In the genomic region with DNA sequence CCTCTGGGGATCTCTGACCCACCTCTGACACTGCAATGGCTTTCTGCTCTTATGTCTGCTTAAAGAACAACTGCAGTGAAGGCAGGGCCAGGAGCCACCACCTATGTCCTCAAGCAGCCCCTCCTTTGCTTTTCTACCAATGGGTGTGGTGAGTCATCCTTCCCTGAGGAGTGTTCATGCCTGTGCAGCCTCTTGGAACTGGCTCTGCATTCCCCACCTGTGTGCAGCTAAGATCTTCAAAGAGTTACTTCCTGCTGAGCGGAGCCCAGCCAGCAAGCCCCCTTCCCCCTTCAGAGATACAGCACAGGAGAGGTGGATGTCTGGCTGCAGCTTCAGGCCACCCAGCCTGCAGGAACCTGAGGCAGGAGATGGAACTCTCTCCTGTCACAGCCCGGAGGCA, we compare ENCODE assay signal across 17 mouse cellular contexts.
DNase-seq lines count a peak whose midpoint lies in the region; ATAC-seq and TF ChIP-seq lines count a peak whose summit lies in the region.
"Had no signal": no experiment of that assay in that cellular context is flagged by ENCODE, and none has a peak within 500 bp of the region (broad histone marks: within the 10 kb centered on the region; RNA-seq: fewer than 3 reads in every experiment).

No protein-coding gene starts in this region.

- no peaks in the 10 kb centered on the region for H3K27me3 ChIP-seq in intestine, embryonic 14.5 days (replicated peaks; ENCODE audit: control insufficient read depth, insufficient read depth, low read length)
- no peaks in the 10 kb centered on the region for H3K27me3 ChIP-seq in intestine, embryonic 16.5 days (replicated peaks; ENCODE audit: control insufficient read depth, insufficient read depth, low read length)
- no peaks in the 10 kb centered on the region for H3K27me3 ChIP-seq in lung, embryonic 16.5 days (ENCODE audit: control insufficient read depth, insufficient read depth, low read depth, low read length)
- H3K27me3 ChIP-seq in limb, embryonic 15.5 days = no peaks in the 10 kb centered on the region
- H3K27me3 ChIP-seq in forebrain, postnatal 0 days (ENCODE audit: insufficient read depth, low read length) = no peaks in the 10 kb centered on the region

- no peak overlapping the region for H3K27ac ChIP-seq in intestine, embryonic 14.5 days (ENCODE audit: low read depth)
- no peak overlapping the region for H3K27ac ChIP-seq in intestine, embryonic 16.5 days (ENCODE audit: low read length)
- no peak overlapping the region for H3K27ac ChIP-seq in lung, embryonic 16.5 days (ENCODE audit: low read length)
- H3K27ac ChIP-seq in limb, embryonic 15.5 days = no peak overlapping the region
- no peak overlapping the region for H3K27ac ChIP-seq in forebrain, postnatal 0 days (ENCODE audit: low read depth, low read length)
- H3K27ac ChIP-seq: hindbrain, embryonic 12.5 days; macrophage; midbrain, embryonic 13.5 days had no signal

- H3K4me1 ChIP-seq in intestine, embryonic 14.5 days (replicated peaks; ENCODE audit: control insufficient read depth, insufficient read depth, low read length) = no peaks in the 10 kb centered on the region
- H3K4me1 ChIP-seq in intestine, embryonic 16.5 days (ENCODE audit: control insufficient read depth, insufficient read depth, low read length) = peaks cover 6% of the 10 kb centered on the region; the same call in 1 of the 2 replicates
- no peaks in the 10 kb centered on the region; the same call in 1 of the 2 replicates for H3K4me1 ChIP-seq in lung, embryonic 16.5 days (replicated peaks; ENCODE audit: control insufficient read depth, insufficient read depth, low read length)
- H3K4me1 ChIP-seq in limb, embryonic 15.5 days = 0 out of 2 replicates have a peak, but pooled peaks cover 10% of the 10 kb centered on the region
- H3K4me1 ChIP-seq in forebrain, postnatal 0 days (ENCODE audit: insufficient read depth) = peaks cover 10% of the 10 kb centered on the region

- no peak overlapping the region for H3K4me3 ChIP-seq in intestine, embryonic 14.5 days (ENCODE audit: low read depth, low read length)
- no peak overlapping the region for H3K4me3 ChIP-seq in intestine, embryonic 16.5 days (ENCODE audit: low read length)
- no peak overlapping the region for H3K4me3 ChIP-seq in lung, embryonic 16.5 days (ENCODE audit: low read length)
- H3K4me3 ChIP-seq in limb, embryonic 15.5 days = no peak overlapping the region
- H3K4me3 ChIP-seq in forebrain, postnatal 0 days (ENCODE audit: low read depth, low read length) = no peak overlapping the region
- H3K4me3 ChIP-seq: hindbrain, embryonic 12.5 days; midbrain, embryonic 13.5 days had no signal

- H3K9ac ChIP-seq in intestine, embryonic 14.5 days (ENCODE audit: low read length) = no peak overlapping the region
- H3K9ac ChIP-seq in intestine, embryonic 16.5 days (ENCODE audit: low read depth, low read length) = no peak overlapping the region
- H3K9ac ChIP-seq in lung, embryonic 16.5 days (ENCODE audit: low read length) = no peak overlapping the region
- no peak overlapping the region for H3K9ac ChIP-seq in limb, embryonic 15.5 days
- H3K9ac ChIP-seq in forebrain, postnatal 0 days = no peak overlapping the region
- H3K9ac ChIP-seq: hindbrain, embryonic 12.5 days; midbrain, embryonic 13.5 days had no signal

- 32% methylated on average over 2 of the region's 2 CpGs for WGBS in intestine, embryonic 14.5 days
- WGBS in intestine, embryonic 16.5 days = 38% methylated on average over 2 of the region's 2 CpGs
- WGBS in lung, embryonic 16.5 days = 31% methylated on average over 2 of the region's 2 CpGs
- 26% methylated on average over 2 of the region's 2 CpGs for WGBS in limb, embryonic 15.5 days
- 70% methylated on average over 2 of the region's 2 CpGs for WGBS in forebrain, postnatal 0 days

- no peaks in the 10 kb centered on the region for H3K9me3 ChIP-seq in intestine, embryonic 14.5 days (ENCODE audit: control insufficient read depth, low read length)
- no peaks in the 10 kb centered on the region for H3K9me3 ChIP-seq in intestine, embryonic 16.5 days (ENCODE audit: control insufficient read depth, low read length)
- H3K9me3 ChIP-seq in lung, embryonic 16.5 days (ENCODE audit: control insufficient read depth, low read length) = no peaks in the 10 kb centered on the region
- H3K9me3 ChIP-seq in limb, embryonic 15.5 days = no peaks in the 10 kb centered on the region
- H3K9me3 ChIP-seq in forebrain, postnatal 0 days (ENCODE audit: low read length) = no peaks in the 10 kb centered on the region
- H3K9me3 ChIP-seq: hindbrain, embryonic 12.5 days; midbrain, embryonic 13.5 days had no signal

- DNase-seq in intestine, embryonic 14.5 days (ENCODE audit: low spot score) = no peak
- DNase-seq in lung, adult 18-20 months = no peak
- DNase-seq in NIH3T3 (ENCODE audit: low read depth) = peak; percentile 10
- no peak for DNase-seq in forebrain, postnatal 0 days
- no peak for DNase-seq in adrenal gland, postnatal 36 days
- DNase-seq: cerebellum, adult 11-12 months; heart, adult 11 months; kidney, adult 18-20 months; layer of hippocampus, adult 9-11 months had no signal

- TF ChIP-seq CTCF in forebrain, postnatal 0 days (IDR thresholded peaks at IDR 0.05; ENCODE audit: low read depth) = no peak

- H3K4me2 ChIP-seq in intestine, embryonic 14.5 days (ENCODE audit: low read length) = no peak overlapping the region
- H3K4me2 ChIP-seq in intestine, embryonic 16.5 days (ENCODE audit: low read depth, low read length) = no peak overlapping the region
- H3K4me2 ChIP-seq in lung, embryonic 16.5 days (ENCODE audit: low read depth, low read length) = no peak overlapping the region
- no peak overlapping the region for H3K4me2 ChIP-seq in limb, embryonic 15.5 days
- no peak overlapping the region for H3K4me2 ChIP-seq in forebrain, postnatal 0 days (ENCODE audit: low read depth)
- H3K4me2 ChIP-seq: hindbrain, embryonic 12.5 days; liver, embryonic 11.5 days; midbrain, embryonic 13.5 days had no signal

- no peaks in the 10 kb centered on the region for H3K36me3 ChIP-seq in intestine, embryonic 14.5 days (ENCODE audit: control insufficient read depth, insufficient read depth, low read length)
- no peaks in the 10 kb centered on the region for H3K36me3 ChIP-seq in intestine, embryonic 16.5 days (ENCODE audit: control insufficient read depth, insufficient read depth, low read length)
- H3K36me3 ChIP-seq in lung, embryonic 16.5 days (ENCODE audit: control insufficient read depth, insufficient read depth, low read length) = no peaks in the 10 kb centered on the region
- H3K36me3 ChIP-seq in limb, embryonic 15.5 days = no peaks in the 10 kb centered on the region
- H3K36me3 ChIP-seq in forebrain, postnatal 0 days (ENCODE audit: insufficient read depth) = no peaks in the 10 kb centered on the region
- H3K36me3 ChIP-seq: hindbrain, embryonic 12.5 days; midbrain, embryonic 13.5 days had no signal

- peak; percentile 38; the same call in 1 of the 2 replicates for ATAC-seq in intestine, embryonic 14.5 days (replicated peaks; ENCODE audit: low FRiP score, low TSS enrichment, low read depth)
- ATAC-seq in intestine, embryonic 16.5 days = no peak; the same call in 1 of the 2 replicates
- peak; percentile 45; the same call in 1 of the 2 replicates for ATAC-seq in lung, embryonic 16.5 days (ENCODE audit: low read depth)
- ATAC-seq in limb, embryonic 15.5 days (ENCODE audit: insufficient number of reproducible peaks, low FRiP score, low TSS enrichment, low read depth) = peak; percentile 35; the same call in 1 of the 2 replicates
- ATAC-seq in forebrain, postnatal 0 days = no peak
- ATAC-seq: forebrain, embryonic 14.5 days; midbrain, embryonic 13.5 days had no signal

Comparison
In these comparisons a context has a peak if more than half of its experiments do, and no peak if none do; other contexts are left out.
1. ATAC-seq: peak in intestine, embryonic 14.5 days (single experiment), lung, embryonic 16.5 days (single experiment) and limb, embryonic 15.5 days (single experiment); none in intestine, embryonic 16.5 days (single experiment) and forebrain, postnatal 0 days (single experiment).